Mouse (Mus musculus): ENCODE results near the gene Bend3. TPM values are rescaled to one million over a fixed set of nuclear protein-coding genes. Genes with fewer than 3 reads are reported as not detected.

Bend3 gene
- polyA plus RNA-seq (2012; rRNA removed; ENCODE audit: low replicate concordance) = 3.4 and 7.8 TPM in 2 replicates

DNA sequence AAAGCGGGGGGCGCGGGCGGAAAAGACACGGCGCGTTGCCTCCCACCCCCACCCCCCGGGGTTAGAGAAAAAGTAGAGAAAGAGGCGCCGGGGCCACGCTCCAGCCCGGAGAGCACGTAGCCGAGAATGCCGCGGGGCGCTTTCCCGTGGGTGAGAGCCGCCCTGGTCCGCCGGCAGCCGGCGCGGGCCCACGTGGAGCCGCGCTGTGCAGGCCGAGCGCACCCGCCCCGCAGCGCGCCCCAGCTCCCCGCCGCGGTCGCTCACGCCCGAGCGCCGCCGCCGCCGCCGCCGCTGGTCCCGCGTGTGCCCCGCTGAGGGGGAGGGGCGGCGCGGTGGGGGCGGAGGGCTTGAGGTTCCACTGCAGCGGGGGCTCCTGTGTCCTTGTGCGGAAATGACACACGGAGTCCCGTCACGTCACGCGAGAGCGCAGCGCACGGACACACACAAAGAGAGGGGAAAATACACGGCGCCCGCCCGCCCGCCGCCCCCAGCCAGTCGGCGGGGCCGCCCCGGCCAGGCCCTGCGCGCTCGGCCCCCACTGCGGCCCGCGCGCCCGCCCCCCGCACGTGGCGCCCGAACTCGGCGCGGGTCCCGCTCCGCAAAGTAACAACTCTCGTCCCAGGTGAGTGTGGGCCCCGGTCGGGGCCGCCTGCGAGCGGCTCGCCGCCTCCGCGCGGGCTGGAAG lies at the start of gene Bend3:
Gene Bend3 (plus strand): TSS at position 81 of the 685 bp plus-strand sequence.

DNA sequence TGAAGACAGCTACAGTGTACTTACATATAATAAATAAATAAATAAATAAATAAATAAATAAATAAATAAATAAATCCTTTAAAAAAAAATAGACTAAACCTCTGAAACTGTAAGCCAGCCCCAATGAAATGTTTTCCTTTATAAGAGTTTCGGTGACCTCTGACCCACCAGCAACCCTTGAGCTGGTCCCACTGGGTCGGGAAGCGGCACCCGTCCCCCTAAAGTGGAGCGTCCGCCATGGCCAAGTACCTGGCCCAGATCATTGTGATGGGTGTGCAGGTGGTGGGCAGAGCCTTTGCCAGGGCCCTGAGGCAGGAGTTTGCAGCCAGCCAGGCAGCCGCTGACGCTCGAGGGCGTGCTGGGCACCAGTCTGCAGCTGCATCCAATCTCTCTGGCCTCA lies 45.3 kb downstream of the Bend3 start, which contains the start of gene Gm9803:
Gene Gm9803 (plus strand): TSS at position 154 of the 400 bp plus-strand sequence.

DNA sequence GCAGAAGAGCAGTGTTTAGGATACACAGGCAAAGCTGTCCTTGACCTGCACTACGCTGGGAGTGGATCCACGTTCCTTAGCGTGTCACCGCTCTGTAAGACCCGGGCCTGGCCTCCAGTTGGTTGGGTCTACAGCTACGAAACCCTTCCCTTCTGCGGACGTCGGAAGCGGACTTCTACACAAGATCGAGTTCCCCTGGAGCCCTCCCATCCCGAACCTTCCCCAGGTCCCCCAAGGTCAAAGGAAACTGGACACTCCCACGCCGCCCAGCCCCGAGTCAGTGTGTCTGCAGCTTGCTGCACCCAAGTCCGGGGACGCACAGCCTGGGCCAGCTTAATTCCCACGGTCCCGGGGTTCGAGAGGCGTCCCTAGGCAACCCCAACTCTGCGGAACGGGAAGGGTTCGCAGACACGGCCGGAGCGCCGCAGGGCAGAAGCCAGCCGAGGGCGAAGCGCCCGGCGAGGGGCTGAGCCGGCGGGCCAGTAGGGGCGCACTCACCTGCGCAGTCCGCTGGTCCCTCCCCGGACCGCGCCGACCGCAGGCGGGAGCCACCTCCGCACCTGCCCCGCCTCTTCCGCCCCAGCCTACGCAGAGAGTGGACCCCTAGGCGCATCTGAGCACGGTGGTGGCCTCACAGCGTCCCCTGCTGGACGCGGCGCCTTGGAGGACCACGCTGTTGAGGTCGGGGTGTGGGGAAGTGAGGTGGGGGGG lies 62.0 kb downstream of the Bend3 start, which contains the start of gene 1700021F05Rik:
Gene 1700021F05Rik (minus strand): TSS at position 553 of the 711 bp plus-strand sequence.

Other genes starting within 250 kb of the Bend3 start
- 59.9 and 127 TPM in 2 replicates for gene Gm9803, start 45.3 kb downstream of the Bend3 start, polyA plus RNA-seq (2012; rRNA removed; ENCODE audit: low replicate concordance)
- gene 1700021F05Rik, start 62.2 kb downstream of the Bend3 start, polyA plus RNA-seq (2012; rRNA removed; ENCODE audit: low replicate concordance) = 8.4 and 10.9 TPM in 2 replicates
- 9.2 and 357 TPM in 2 replicates for gene Cd24a, start 99.5 kb downstream of the Bend3 start, polyA plus RNA-seq (2012; rRNA removed; ENCODE audit: low replicate concordance)

All from subcutaneous adipose tissue, adult 2 months (tissue).